In genomic region chr5:72502778-72503177, GRCm38 (mm10) we compare ENCODE assay signal across 11 mouse cellular contexts. TPM values are rescaled to one million over a fixed set of nuclear protein-coding genes. Genes with fewer than 3 reads are reported as not detected.
DNase-seq lines count a peak whose midpoint lies in the region; ATAC-seq and TF ChIP-seq lines count a peak whose summit lies in the region.
"Had no signal": no experiment of that assay in that cellular context is flagged by ENCODE, and none has a peak within 500 bp of the region (broad histone marks: within the 10 kb centered on the region; RNA-seq: fewer than 3 reads in every experiment).

No protein-coding gene starts in this region.

- H3K27ac ChIP-seq in embryonic facial prominence, embryonic 12.5 days: no peak overlapping the region
- H3K27ac ChIP-seq in embryonic facial prominence, embryonic 10.5 days (replicated peaks): no peak overlapping the region
- H3K27ac ChIP-seq in intestine, embryonic 15.5 days: no peak overlapping the region
- H3K27ac ChIP-seq in intestine, postnatal 0 days (ENCODE audit: low read depth, low read length): no peak overlapping the region
- H3K27ac ChIP-seq in midbrain, embryonic 11.5 days (ENCODE audit: low read depth, low read length): no peak overlapping the region
- H3K27ac ChIP-seq in midbrain, embryonic 16.5 days (ENCODE audit: low read length): no peak overlapping the region

- H3K9ac ChIP-seq in embryonic facial prominence, embryonic 12.5 days: no peak overlapping the region
- no peak overlapping the region for H3K9ac ChIP-seq in intestine, embryonic 15.5 days
- no peak overlapping the region for H3K9ac ChIP-seq in intestine, postnatal 0 days (ENCODE audit: low read depth, low read length)
- H3K9ac ChIP-seq in midbrain, embryonic 11.5 days (ENCODE audit: low read length): no peak overlapping the region
- no peak overlapping the region for H3K9ac ChIP-seq in midbrain, embryonic 16.5 days (ENCODE audit: low read depth, low read length)

- peaks cover 39% of the 10 kb centered on the region for H3K27me3 ChIP-seq in embryonic facial prominence, embryonic 12.5 days
- peaks cover 54% of the 10 kb centered on the region for H3K27me3 ChIP-seq in embryonic facial prominence, embryonic 10.5 days (replicated peaks; ENCODE audit: low read depth, poor library complexity, severe bottlenecking)
- H3K27me3 ChIP-seq in intestine, embryonic 15.5 days (replicated peaks): peaks cover 30% of the 10 kb centered on the region
- peaks cover 29% of the 10 kb centered on the region for H3K27me3 ChIP-seq in intestine, postnatal 0 days (replicated peaks; ENCODE audit: control insufficient read depth, insufficient read depth, low read length)
- peaks cover 29% of the 10 kb centered on the region for H3K27me3 ChIP-seq in midbrain, embryonic 11.5 days (ENCODE audit: control insufficient read depth, insufficient read depth, low read length)
- peaks cover 35% of the 10 kb centered on the region for H3K27me3 ChIP-seq in midbrain, embryonic 16.5 days (ENCODE audit: control insufficient read depth, insufficient read depth, low read depth, low read length)

- 72% methylated on average over 8 of the region's 8 CpGs for WGBS in embryonic facial prominence, embryonic 12.5 days
- WGBS in embryonic facial prominence, embryonic 10.5 days: 73% methylated on average over 8 of the region's 8 CpGs
- 79% methylated on average over 8 of the region's 8 CpGs for WGBS in intestine, embryonic 15.5 days
- WGBS in intestine, postnatal 0 days: 70% methylated on average over 8 of the region's 8 CpGs
- WGBS in midbrain, embryonic 11.5 days: 73% methylated on average over 8 of the region's 8 CpGs
- 66% methylated on average over 8 of the region's 8 CpGs for WGBS in midbrain, embryonic 16.5 days

- no peak for ATAC-seq in embryonic facial prominence, embryonic 12.5 days (ENCODE audit: insufficient number of reproducible peaks, insufficient read depth, low FRiP score, low TSS enrichment)
- no peak for ATAC-seq in intestine, embryonic 15.5 days
- ATAC-seq in intestine, postnatal 0 days: no peak
- ATAC-seq in midbrain, embryonic 11.5 days (ENCODE audit: low FRiP score): no peak
- ATAC-seq in midbrain, embryonic 16.5 days: no peak

- H3K9me3 ChIP-seq in embryonic facial prominence, embryonic 12.5 days: no peaks in the 10 kb centered on the region
- no peaks in the 10 kb centered on the region for H3K9me3 ChIP-seq in embryonic facial prominence, embryonic 10.5 days
- H3K9me3 ChIP-seq in intestine, embryonic 15.5 days: no peaks in the 10 kb centered on the region
- H3K9me3 ChIP-seq in intestine, postnatal 0 days (ENCODE audit: control insufficient read depth): no peaks in the 10 kb centered on the region
- no peaks in the 10 kb centered on the region for H3K9me3 ChIP-seq in midbrain, embryonic 11.5 days (ENCODE audit: control insufficient read depth, low read length)
- no peaks in the 10 kb centered on the region for H3K9me3 ChIP-seq in midbrain, embryonic 16.5 days (replicated peaks; ENCODE audit: control insufficient read depth, low read length, poor library complexity, severe bottlenecking)
- H3K9me3 ChIP-seq: G1E; megakaryocyte, embryonic 14.5 days had no signal

- H3K36me3 ChIP-seq in embryonic facial prominence, embryonic 12.5 days: no peaks in the 10 kb centered on the region
- H3K36me3 ChIP-seq in embryonic facial prominence, embryonic 10.5 days (replicated peaks): no peaks in the 10 kb centered on the region
- H3K36me3 ChIP-seq in intestine, embryonic 15.5 days: no peaks in the 10 kb centered on the region
- H3K36me3 ChIP-seq in intestine, postnatal 0 days (ENCODE audit: control insufficient read depth, insufficient read depth): no peaks in the 10 kb centered on the region
- H3K36me3 ChIP-seq in midbrain, embryonic 11.5 days (ENCODE audit: control insufficient read depth, insufficient read depth, low read length): no peaks in the 10 kb centered on the region
- H3K36me3 ChIP-seq in midbrain, embryonic 16.5 days (ENCODE audit: control insufficient read depth, insufficient read depth, low read length): no peaks in the 10 kb centered on the region
- H3K36me3 ChIP-seq: G1E had no signal

- H3K4me3 ChIP-seq in embryonic facial prominence, embryonic 12.5 days: peak overlapping the region; percentile 41
- H3K4me3 ChIP-seq in embryonic facial prominence, embryonic 10.5 days: no peak overlapping the region
- H3K4me3 ChIP-seq in intestine, embryonic 15.5 days (replicated peaks): no peak overlapping the region
- H3K4me3 ChIP-seq in intestine, postnatal 0 days (ENCODE audit: low read depth, low read length): no peak overlapping the region
- no peak overlapping the region; the same call in 1 of the 2 replicates for H3K4me3 ChIP-seq in midbrain, embryonic 11.5 days (ENCODE audit: low read depth, low read length)
- no peak overlapping the region for H3K4me3 ChIP-seq in midbrain, embryonic 16.5 days (ENCODE audit: low read depth, low read length)
- H3K4me3 ChIP-seq: megakaryocyte, embryonic 14.5 days had no signal

- TF ChIP-seq CTCF in intestine, postnatal 0 days (IDR thresholded peaks at IDR 0.05; ENCODE audit: low read depth): no peak

- peak overlapping the region; percentile 61 for H3K4me2 ChIP-seq in embryonic facial prominence, embryonic 12.5 days (replicated peaks)
- H3K4me2 ChIP-seq in intestine, embryonic 15.5 days (replicated peaks): peak overlapping the region; percentile 82; the same call in 1 of the 2 replicates
- no peak overlapping the region for H3K4me2 ChIP-seq in intestine, postnatal 0 days (replicated peaks; ENCODE audit: low read depth)
- peak overlapping the region; percentile 53 for H3K4me2 ChIP-seq in midbrain, embryonic 11.5 days
- no peak overlapping the region for H3K4me2 ChIP-seq in midbrain, embryonic 16.5 days (ENCODE audit: low read length)

- no peak for DNase-seq in embryonic facial prominence, embryonic 10.5 days (ENCODE audit: low spot score)
- peak; percentile 83 for DNase-seq in midbrain, embryonic 11.5 days (ENCODE audit: low spot score, missing footprints)
- no peak for DNase-seq in urinary bladder, postnatal 36 days (ENCODE audit: low spot score in 2 of 2)
- DNase-seq in thymus, adult 18-20 months: no peak
- DNase-seq: cerebellum, postnatal 14 days had no signal

- peaks cover 8% of the 10 kb centered on the region; the same call in 1 of the 2 replicates for H3K4me1 ChIP-seq in embryonic facial prominence, embryonic 12.5 days
- H3K4me1 ChIP-seq in embryonic facial prominence, embryonic 10.5 days: peaks cover 20% of the 10 kb centered on the region
- H3K4me1 ChIP-seq in intestine, embryonic 15.5 days (replicated peaks): peaks cover 7% of the 10 kb centered on the region
- H3K4me1 ChIP-seq in intestine, postnatal 0 days (replicated peaks; ENCODE audit: control insufficient read depth, insufficient read depth, low read length): no peaks in the 10 kb centered on the region
- H3K4me1 ChIP-seq in midbrain, embryonic 11.5 days (ENCODE audit: control insufficient read depth, insufficient read depth, low read length): peaks cover 12% of the 10 kb centered on the region; the same call in 1 of the 2 replicates
- H3K4me1 ChIP-seq in midbrain, embryonic 16.5 days (ENCODE audit: control insufficient read depth, insufficient read depth, low read length): peaks cover 13% of the 10 kb centered on the region; the same call in 1 of the 2 replicates

RNA-seq across cellular contexts. Expression of gene Corin, which starts 1.5 kb away (rescaled TPM):
- 4.8 and 5.6 TPM in 2 replicates for polyA plus RNA-seq in embryonic facial prominence, embryonic 12.5 days (2016; fragmentation: Nextera tagmentation; extraction: Ambion mirVana)
- polyA plus RNA-seq in embryonic facial prominence, embryonic 10.5 days (2016; fragmentation: Nextera tagmentation; extraction: Ambion mirVana): 1.4 and 1.9 TPM in 2 replicates
- 0.40 and 0.48 TPM in 2 replicates for polyA plus RNA-seq in intestine, embryonic 15.5 days (2015; fragmentation: Nextera tagmentation; extraction: Ambion mirVana)
- 0.09 TPM in 2 replicates for polyA plus RNA-seq in intestine, postnatal 0 days (2015; fragmentation: Nextera tagmentation; extraction: Ambion mirVana)
- 7.8 and 9.0 TPM in 2 replicates for polyA plus RNA-seq in midbrain, embryonic 11.5 days (2014; fragmentation: Nextera tagmentation; extraction: Ambion mirVana)
- polyA plus RNA-seq in midbrain, embryonic 16.5 days (2015; fragmentation: Nextera tagmentation; extraction: Ambion mirVana): 0.93 and 1.2 TPM in 2 replicates
- polyA plus RNA-seq: G1E had no signal

RNA-seq across cellular contexts. Expression of gene Nfxl1, which starts 56.7 kb away (rescaled TPM):
- polyA plus RNA-seq in embryonic facial prominence, embryonic 12.5 days (2016; fragmentation: Nextera tagmentation; extraction: Ambion mirVana): 28.0 and 30.2 TPM in 2 replicates
- 19.3 and 20.5 TPM in 2 replicates for polyA plus RNA-seq in embryonic facial prominence, embryonic 10.5 days (2016; fragmentation: Nextera tagmentation; extraction: Ambion mirVana)
- 14.0 and 14.7 TPM in 2 replicates for polyA plus RNA-seq in intestine, embryonic 15.5 days (2015; fragmentation: Nextera tagmentation; extraction: Ambion mirVana)
- 6.3 and 7.1 TPM in 2 replicates for polyA plus RNA-seq in intestine, postnatal 0 days (2015; fragmentation: Nextera tagmentation; extraction: Ambion mirVana)
- polyA plus RNA-seq in midbrain, embryonic 11.5 days (2014; fragmentation: Nextera tagmentation; extraction: Ambion mirVana): 27.3 and 27.4 TPM in 2 replicates
- polyA plus RNA-seq in midbrain, embryonic 16.5 days (2015; fragmentation: Nextera tagmentation; extraction: Ambion mirVana): 11.2 and 13.8 TPM in 2 replicates

Comparison
In these comparisons a context has a peak if more than half of its experiments do, and no peak if none do; other contexts are left out.
1. H3K4me2 ChIP-seq: peak in embryonic facial prominence, embryonic 12.5 days (single experiment), intestine, embryonic 15.5 days (single experiment) and midbrain, embryonic 11.5 days (single experiment); none in intestine, postnatal 0 days (single experiment) and midbrain, embryonic 16.5 days (single experiment).